Mouse (Mus musculus): ENCODE measurements around the gene Rhbdd1.

- TF ChIP-seq CTCF (conservative IDR thresholded peaks at IDR 0.05 in 1 of 2, IDR thresholded peaks at IDR 0.05 in 1 of 2; ENCODE audit: low read depth in 2 of 2, low read length in 2 of 2) = no peak
- TF ChIP-seq POLR2A (IDR thresholded peaks at IDR 0.05; ENCODE audit: low read depth, low read length) = no peak
Measured at GRCm38 (mm10) chr1:82386814-82387771, 70.8 kb downstream of the Rhbdd1 start.
